Mouse (Mus musculus): ENCODE data around the gene Cxcr2. TPM values are rescaled to one million over a fixed set of nuclear protein-coding genes. Genes with fewer than 3 reads are reported as not detected.

Gene Cxcr2
- polyA plus RNA-seq, 1 experiment from 2014 or later: 0.41 TPM

GRCm38 (mm10) chr1:74201048-74201844, 47.5 kb downstream of the Cxcr2 start:
- Histone ChIP-seq H3K27me3 (ENCODE audit: control insufficient read depth, insufficient read depth, low read length) (no peaks in the 10 kb centered on the region), H3K9ac (ENCODE audit: low read length) (no peak overlapping the region), H3K36me3 (ENCODE audit: control insufficient read depth, insufficient read depth) (no peaks in the 10 kb centered on the region), H3K9me3 (replicated peaks; ENCODE audit: control insufficient read depth, low read length) (no peaks in the 10 kb centered on the region), H3K4me2 (ENCODE audit: low read depth, low read length) (no peak overlapping the region), H3K4me1 (ENCODE audit: control insufficient read depth, insufficient read depth, low read length) (no peaks in the 10 kb centered on the region), H3K4me3 (ENCODE audit: low read length) (no peak overlapping the region), H3K27ac (ENCODE audit: low read length) (no peak overlapping the region)
- no peak for ATAC-seq (replicated peaks; ENCODE audit: extremely low read depth, insufficient read depth, low FRiP score)
- 77% methylated on average over 7 of the region's 7 CpGs for WGBS

- Histone ChIP-seq H3K9ac (ENCODE audit: low read length) (no peak overlapping the region), H3K4me3 (ENCODE audit: low read length) (no peak overlapping the region), H3K27ac (ENCODE audit: low read length) (no peak overlapping the region), H3K27me3 (ENCODE audit: control insufficient read depth, insufficient read depth, low read length) (no peaks in the 10 kb centered on the region), H3K36me3 (ENCODE audit: control insufficient read depth, insufficient read depth) (no peaks in the 10 kb centered on the region), H3K9me3 (replicated peaks; ENCODE audit: control insufficient read depth, low read length) (no peaks in the 10 kb centered on the region), H3K4me2 (ENCODE audit: low read depth, low read length) (no peak overlapping the region), H3K4me1 (ENCODE audit: control insufficient read depth, insufficient read depth, low read length) (no peaks in the 10 kb centered on the region)
- 63% methylated on average over 5 of the region's 5 CpGs for WGBS
- ATAC-seq (replicated peaks; ENCODE audit: extremely low read depth, insufficient read depth, low FRiP score): no peak
Measured at GRCm38 (mm10) chr1:74203457-74203856, 49.7 kb downstream of the Cxcr2 start.

GRCm38 (mm10) chr1:74205881-74206280, 52.1 kb downstream of the Cxcr2 start:
- Histone ChIP-seq H3K27ac (ENCODE audit: low read length) (no peak overlapping the region), H3K9ac (ENCODE audit: low read length) (no peak overlapping the region), H3K36me3 (ENCODE audit: control insufficient read depth, insufficient read depth) (no peaks in the 10 kb centered on the region), H3K27me3 (ENCODE audit: control insufficient read depth, insufficient read depth, low read length) (no peaks in the 10 kb centered on the region), H3K4me1 (ENCODE audit: control insufficient read depth, insufficient read depth, low read length) (no peaks in the 10 kb centered on the region), H3K4me3 (ENCODE audit: low read length) (no peak overlapping the region), H3K4me2 (ENCODE audit: low read depth, low read length) (no peak overlapping the region), H3K9me3 (replicated peaks; ENCODE audit: control insufficient read depth, low read length) (no peaks in the 10 kb centered on the region)
- 52% methylated on average over 7 of the region's 7 CpGs for WGBS
- no peak for ATAC-seq (replicated peaks; ENCODE audit: extremely low read depth, insufficient read depth, low FRiP score)

GRCm38 (mm10) chr1:74206642-74207041, 52.9 kb downstream of the Cxcr2 start:
- Histone ChIP-seq H3K27me3 (ENCODE audit: control insufficient read depth, insufficient read depth, low read length) (no peaks in the 10 kb centered on the region), H3K4me1 (ENCODE audit: control insufficient read depth, insufficient read depth, low read length) (no peaks in the 10 kb centered on the region), H3K9me3 (replicated peaks; ENCODE audit: control insufficient read depth, low read length) (no peaks in the 10 kb centered on the region), H3K4me2 (ENCODE audit: low read depth, low read length) (no peak overlapping the region), H3K27ac (ENCODE audit: low read length) (no peak overlapping the region), H3K36me3 (ENCODE audit: control insufficient read depth, insufficient read depth) (no peaks in the 10 kb centered on the region), H3K9ac (ENCODE audit: low read length) (no peak overlapping the region), H3K4me3 (ENCODE audit: low read length) (no peak overlapping the region)
- 68% methylated on average over 8 of the region's 8 CpGs for WGBS
- no peak for ATAC-seq (replicated peaks; ENCODE audit: extremely low read depth, insufficient read depth, low FRiP score)

- WGBS: 63% methylated on average over 8 of the region's 9 CpGs
- Histone ChIP-seq H3K9me3 (replicated peaks; ENCODE audit: control insufficient read depth, low read length) (no peaks in the 10 kb centered on the region), H3K4me3 (ENCODE audit: low read length) (no peak overlapping the region), H3K27me3 (ENCODE audit: control insufficient read depth, insufficient read depth, low read length) (no peaks in the 10 kb centered on the region), H3K36me3 (ENCODE audit: control insufficient read depth, insufficient read depth) (no peaks in the 10 kb centered on the region), H3K4me1 (ENCODE audit: control insufficient read depth, insufficient read depth, low read length) (no peaks in the 10 kb centered on the region), H3K4me2 (ENCODE audit: low read depth, low read length) (no peak overlapping the region), H3K27ac (ENCODE audit: low read length) (no peak overlapping the region), H3K9ac (ENCODE audit: low read length) (no peak overlapping the region)
- no peak for ATAC-seq (replicated peaks; ENCODE audit: extremely low read depth, insufficient read depth, low FRiP score)
Measured at GRCm38 (mm10) chr1:74207906-74208305, 54.1 kb downstream of the Cxcr2 start.

- H3K4me2 ChIP-seq (ENCODE audit: low read depth, low read length): no peak overlapping the region
- ATAC-seq (replicated peaks; ENCODE audit: extremely low read depth, insufficient read depth, low FRiP score): no peak
- no peaks in the 10 kb centered on the region for H3K9me3 ChIP-seq (replicated peaks; ENCODE audit: control insufficient read depth, low read length)
- no peaks in the 10 kb centered on the region for H3K27me3 ChIP-seq (ENCODE audit: control insufficient read depth, insufficient read depth, low read length)
- H3K27ac ChIP-seq (ENCODE audit: low read length): no peak overlapping the region
- H3K4me3 ChIP-seq (ENCODE audit: low read length): no peak overlapping the region
- H3K4me1 ChIP-seq (ENCODE audit: control insufficient read depth, insufficient read depth, low read length): no peaks in the 10 kb centered on the region
- 81% methylated on average over 8 of the region's 8 CpGs for WGBS
- no peak overlapping the region for H3K9ac ChIP-seq (ENCODE audit: low read length)
- no peaks in the 10 kb centered on the region for H3K36me3 ChIP-seq (ENCODE audit: control insufficient read depth, insufficient read depth)
Measured at GRCm38 (mm10) chr1:74208941-74209340, 55.2 kb downstream of the Cxcr2 start.

MicroRNAs encoded within 50 kb of the gene (microRNA counts, 519-probe panel; counts per million panel counts)
- microRNA mmu-miR-1928: 2,113 counts per million, percentile 27 among the panel's probes with 10 or more counts

Small RNA genes within 50 kb of the gene (microRNA-seq; reads per million reads assigned to microRNA genes)
- gene Mir1928: not detected

Other genes starting within 250 kb of the Cxcr2 start
- 120 and 144 TPM in 2 replicates for gene Tns1, start 29.5 kb upstream of the Cxcr2 start, polyA plus RNA-seq (2015; fragmentation: Nextera tagmentation; extraction: Ambion mirVana)
- 0.45 and 0.91 TPM in 2 replicates for gene Rufy4, start 28.4 kb upstream of the Cxcr2 start, polyA plus RNA-seq (2015; fragmentation: Nextera tagmentation; extraction: Ambion mirVana)
- not detected in 2 replicates for gene Cxcr1, start 40.6 kb downstream of the Cxcr2 start, polyA plus RNA-seq (2015; fragmentation: Nextera tagmentation; extraction: Ambion mirVana)
- 415 and 472 TPM in 2 replicates for gene Arpc2, start 82.1 kb downstream of the Cxcr2 start, polyA plus RNA-seq (2015; fragmentation: Nextera tagmentation; extraction: Ambion mirVana)
- gene Gpbar1, start 124.6 kb downstream of the Cxcr2 start, polyA plus RNA-seq (2015; fragmentation: Nextera tagmentation; extraction: Ambion mirVana): 0.22 and 0.30 TPM in 2 replicates
- gene Aamp, start 130.7 kb downstream of the Cxcr2 start, polyA plus RNA-seq (2015; fragmentation: Nextera tagmentation; extraction: Ambion mirVana): 214 and 223 TPM in 2 replicates
- 314 and 324 TPM in 2 replicates for gene Pnkd, start 130.9 kb downstream of the Cxcr2 start, polyA plus RNA-seq (2015; fragmentation: Nextera tagmentation; extraction: Ambion mirVana)
- gene Tmbim1, start 151.6 kb downstream of the Cxcr2 start, polyA plus RNA-seq (2015; fragmentation: Nextera tagmentation; extraction: Ambion mirVana): 51.2 and 51.4 TPM in 2 replicates
- gene Catip, start 208.1 kb downstream of the Cxcr2 start, polyA plus RNA-seq (2015; fragmentation: Nextera tagmentation; extraction: Ambion mirVana): 0.62 and 1.1 TPM in 2 replicates
- gene Slc11a1, start 221.2 kb downstream of the Cxcr2 start, polyA plus RNA-seq (2015; fragmentation: Nextera tagmentation; extraction: Ambion mirVana): 3.4 and 4.3 TPM in 2 replicates
- gene Ctdsp1, start 237.5 kb downstream of the Cxcr2 start, polyA plus RNA-seq (2015; fragmentation: Nextera tagmentation; extraction: Ambion mirVana): 64.6 and 66.7 TPM in 2 replicates